In genomic region chr15:93610288-93610687, GRCm38 (mm10) we compare ENCODE assay signal across 10 mouse cellular contexts. TPM values are rescaled to one million over a fixed set of nuclear protein-coding genes. Genes with fewer than 3 reads are reported as not detected.
DNase-seq lines count a peak whose midpoint lies in the region; ATAC-seq and TF ChIP-seq lines count a peak whose summit lies in the region.
"Had no signal": no experiment of that assay in that cellular context is flagged by ENCODE, and none has a peak within 500 bp of the region (broad histone marks: within the 10 kb centered on the region; RNA-seq: fewer than 3 reads in every experiment).

No protein-coding gene starts in this region.

- no peak overlapping the region for H3K4me3 ChIP-seq in forebrain, embryonic 10.5 days
- H3K4me3 ChIP-seq in forebrain, postnatal 0 days (ENCODE audit: low read depth, low read length), result no peak overlapping the region
- H3K4me3 ChIP-seq in midbrain, embryonic 11.5 days (ENCODE audit: low read depth, low read length), result no peak overlapping the region
- no peak overlapping the region for H3K4me3 ChIP-seq in midbrain, embryonic 15.5 days
- H3K4me3 ChIP-seq in hindbrain, embryonic 12.5 days, result no peak overlapping the region

- peaks cover 6% of the 10 kb centered on the region; the same call in 1 of the 2 replicates for H3K9me3 ChIP-seq in forebrain, embryonic 10.5 days
- no peaks in the 10 kb centered on the region for H3K9me3 ChIP-seq in forebrain, postnatal 0 days (ENCODE audit: low read length)
- H3K9me3 ChIP-seq in midbrain, embryonic 11.5 days (ENCODE audit: control insufficient read depth, low read length), result no peaks in the 10 kb centered on the region
- H3K9me3 ChIP-seq in midbrain, embryonic 15.5 days, result no peaks in the 10 kb centered on the region
- no peaks in the 10 kb centered on the region for H3K9me3 ChIP-seq in hindbrain, embryonic 12.5 days (replicated peaks)

- no peak overlapping the region for H3K4me2 ChIP-seq in forebrain, postnatal 0 days (ENCODE audit: low read depth)
- no peak overlapping the region for H3K4me2 ChIP-seq in midbrain, embryonic 11.5 days
- H3K4me2 ChIP-seq in midbrain, embryonic 15.5 days, result no peak overlapping the region
- H3K4me2 ChIP-seq in hindbrain, embryonic 12.5 days (replicated peaks), result no peak overlapping the region

- H3K9ac ChIP-seq in forebrain, postnatal 0 days, result no peak overlapping the region
- H3K9ac ChIP-seq in midbrain, embryonic 11.5 days (ENCODE audit: low read length), result no peak overlapping the region
- H3K9ac ChIP-seq in midbrain, embryonic 15.5 days, result no peak overlapping the region
- H3K9ac ChIP-seq in hindbrain, embryonic 12.5 days, result no peak overlapping the region

- no peak overlapping the region for H3K27ac ChIP-seq in forebrain, embryonic 10.5 days
- no peak overlapping the region for H3K27ac ChIP-seq in forebrain, postnatal 0 days (ENCODE audit: low read depth, low read length)
- H3K27ac ChIP-seq in midbrain, embryonic 11.5 days (ENCODE audit: low read depth, low read length), result no peak overlapping the region
- no peak overlapping the region for H3K27ac ChIP-seq in midbrain, embryonic 15.5 days
- no peak overlapping the region for H3K27ac ChIP-seq in hindbrain, embryonic 12.5 days

- no peaks in the 10 kb centered on the region for H3K36me3 ChIP-seq in forebrain, embryonic 10.5 days (replicated peaks)
- no peaks in the 10 kb centered on the region for H3K36me3 ChIP-seq in forebrain, postnatal 0 days (ENCODE audit: insufficient read depth)
- no peaks in the 10 kb centered on the region for H3K36me3 ChIP-seq in midbrain, embryonic 11.5 days (ENCODE audit: control insufficient read depth, insufficient read depth, low read length)
- no peaks in the 10 kb centered on the region for H3K36me3 ChIP-seq in midbrain, embryonic 15.5 days (replicated peaks)
- H3K36me3 ChIP-seq in hindbrain, embryonic 12.5 days, result no peaks in the 10 kb centered on the region

- WGBS in forebrain, embryonic 10.5 days, result 90% methylated on average over 18 of the region's 18 CpGs
- WGBS in forebrain, postnatal 0 days, result 81% methylated on average over 18 of the region's 18 CpGs
- 89% methylated on average over 18 of the region's 18 CpGs for WGBS in midbrain, embryonic 11.5 days
- WGBS in midbrain, embryonic 15.5 days, result 86% methylated on average over 18 of the region's 18 CpGs
- WGBS in hindbrain, embryonic 12.5 days, result 88% methylated on average over 18 of the region's 18 CpGs

- no peaks in the 10 kb centered on the region; the same call in 1 of the 2 replicates for H3K4me1 ChIP-seq in forebrain, embryonic 10.5 days
- H3K4me1 ChIP-seq in forebrain, postnatal 0 days (ENCODE audit: insufficient read depth), result no peaks in the 10 kb centered on the region
- H3K4me1 ChIP-seq in midbrain, embryonic 11.5 days (ENCODE audit: control insufficient read depth, insufficient read depth, low read length), result no peaks in the 10 kb centered on the region
- no peaks in the 10 kb centered on the region for H3K4me1 ChIP-seq in midbrain, embryonic 15.5 days
- 0 out of 2 replicates have a peak, but pooled peaks cover 2% of the 10 kb centered on the region for H3K4me1 ChIP-seq in hindbrain, embryonic 12.5 days

- no peak for TF ChIP-seq CTCF in forebrain, postnatal 0 days (IDR thresholded peaks at IDR 0.05; ENCODE audit: low read depth)

- peak; percentile 9 for DNase-seq in forebrain, embryonic 10.5 days (ENCODE audit: extremely low spot score, low spot score)
- DNase-seq in forebrain, postnatal 0 days, result no peak
- DNase-seq in midbrain, embryonic 11.5 days (ENCODE audit: low spot score, missing footprints), result peak; percentile 72
- DNase-seq in layer of hippocampus, postnatal 36 days, result peak; percentile 71 to 73
- peak; percentile 92 for DNase-seq in telencephalon, adult 2 months (ENCODE audit: low read depth, low spot score)
- no peak for DNase-seq in gastrocnemius, postnatal 4 days (ENCODE audit: low spot score in 2 of 2)
- DNase-seq: kidney, postnatal 14 days had no signal

- H3K27me3 ChIP-seq in forebrain, embryonic 10.5 days (ENCODE audit: poor library complexity, severe bottlenecking), result no peaks in the 10 kb centered on the region
- no peaks in the 10 kb centered on the region for H3K27me3 ChIP-seq in forebrain, postnatal 0 days (ENCODE audit: insufficient read depth, low read length)
- no peaks in the 10 kb centered on the region for H3K27me3 ChIP-seq in midbrain, embryonic 11.5 days (ENCODE audit: control insufficient read depth, insufficient read depth, low read length)
- no peaks in the 10 kb centered on the region for H3K27me3 ChIP-seq in midbrain, embryonic 15.5 days (replicated peaks)
- no peaks in the 10 kb centered on the region for H3K27me3 ChIP-seq in hindbrain, embryonic 12.5 days

- no peak for ATAC-seq in forebrain, postnatal 0 days
- ATAC-seq in midbrain, embryonic 11.5 days (ENCODE audit: low FRiP score), result no peak
- ATAC-seq in midbrain, embryonic 15.5 days (replicated peaks), result no peak
- no peak for ATAC-seq in hindbrain, embryonic 12.5 days (ENCODE audit: low FRiP score)

RNA-seq across cellular contexts. Expression of gene Prickle1, which starts 14.6 kb away (rescaled TPM):
- polyA plus RNA-seq in forebrain, embryonic 10.5 days (2016; fragmentation: Nextera tagmentation; extraction: Ambion mirVana), result 9.2 and 9.7 TPM in 2 replicates
- total RNA-seq in forebrain, postnatal 0 days (2014; rRNA removed), result 15.1 and 16.3 TPM in 2 replicates
- polyA plus RNA-seq in forebrain, postnatal 0 days (2015; fragmentation: Nextera tagmentation; extraction: Ambion mirVana), result 15.4 and 15.6 TPM in 2 replicates
- 16.1 and 16.8 TPM in 2 replicates for polyA plus RNA-seq in midbrain, embryonic 11.5 days (2014; fragmentation: Nextera tagmentation; extraction: Ambion mirVana)
- polyA plus RNA-seq in midbrain, embryonic 15.5 days (2015; fragmentation: Nextera tagmentation; extraction: Ambion mirVana), result 12.9 and 13.4 TPM in 2 replicates
- 10 to 100 TPM; 75.8 to 77.5 TPM for total RNA-seq in layer of hippocampus, postnatal 36 days (2021)
- 10 to 100 TPM; 22.5 to 24.5 TPM for total RNA-seq in gastrocnemius, postnatal 4 days (2021)
- 24.6 and 27.9 TPM in 2 replicates for polyA plus RNA-seq in hindbrain, embryonic 12.5 days (2016; fragmentation: Nextera tagmentation; extraction: Ambion mirVana)
- total RNA-seq: MEL had no signal

Comparison
In these comparisons a context has a peak if more than half of its experiments do, and no peak if none do; other contexts are left out.
1. DNase-seq: peak in forebrain, embryonic 10.5 days (single experiment), midbrain, embryonic 11.5 days (single experiment), layer of hippocampus, postnatal 36 days (2 of 2) and telencephalon, adult 2 months (single experiment); none in forebrain, postnatal 0 days (single experiment) and gastrocnemius, postnatal 4 days (0 of 2).